Mouse (Mus musculus): ENCODE measurements around the gene Tnf.

The Tnf gene

DNA sequence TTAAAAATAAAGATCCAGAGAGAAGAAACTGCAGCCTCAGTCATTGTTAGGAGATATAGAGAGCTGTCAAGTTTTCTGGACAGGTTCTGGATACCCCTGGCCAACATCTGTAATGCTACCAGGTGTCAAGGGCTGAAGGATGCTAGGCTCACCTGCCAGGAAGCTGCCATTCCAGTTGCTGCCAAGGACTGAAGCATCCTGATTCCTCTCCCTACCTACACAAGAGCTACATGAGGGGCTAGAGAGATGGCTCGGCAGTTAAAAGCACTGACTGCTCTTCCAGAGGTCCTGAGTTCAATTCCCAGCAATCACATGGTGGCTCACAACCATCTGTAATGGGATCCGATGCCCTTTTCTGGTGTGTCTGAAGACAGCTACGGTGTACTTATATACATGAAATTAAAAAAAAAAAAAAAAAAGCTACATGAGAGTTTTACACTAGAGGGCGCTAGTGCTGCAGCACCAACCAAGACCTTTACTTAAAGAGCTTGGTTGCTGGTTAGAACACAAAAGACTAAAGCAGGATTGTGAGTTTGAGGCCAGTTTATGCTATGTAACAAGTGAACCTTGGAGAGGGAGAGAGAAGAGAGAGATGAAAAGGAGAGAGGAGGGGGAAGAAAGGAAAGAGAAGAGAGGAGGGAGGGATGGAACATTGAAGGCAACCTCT is 33.1 kb downstream of the Tnf start:
- DNase-seq: peak; percentile 45

DNA sequence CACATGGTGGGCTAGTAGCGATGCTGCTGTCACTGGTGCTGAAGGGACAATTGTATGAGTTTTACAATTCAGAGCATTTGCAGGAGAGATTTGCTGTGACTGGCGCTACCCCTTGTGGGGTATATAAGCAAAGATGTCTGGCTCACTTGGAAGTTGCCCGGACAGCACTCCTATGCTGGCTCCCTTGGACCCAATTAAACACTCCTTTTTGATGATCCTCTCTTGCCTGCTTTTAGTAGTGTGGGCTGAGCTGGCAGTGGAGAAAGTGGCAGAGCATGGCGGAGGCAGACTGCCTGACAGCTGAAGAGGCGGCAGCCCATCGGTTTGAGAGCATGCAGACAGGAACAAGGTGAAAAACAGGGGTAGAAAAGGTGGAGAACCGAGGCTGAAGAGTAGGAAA is 34.0 kb downstream of the Tnf start:
- DNase-seq: no peak

- DNase-seq: peak; percentile 80
Observed at GRCm38 (mm10) chr17:35166352-35167035, 35.3 kb downstream of the Tnf start.

GRCm38 (mm10) chr17:35165451-35166155 is 36.2 kb downstream of the Tnf start:
- no peak for DNase-seq

GRCm38 (mm10) chr17:35164568-35165450 is 37.0 kb downstream of the Tnf start, which contains the start of gene Prrc2a:
TSS of gene Prrc2a (minus strand) at chr17:35164897.
- peak; percentile 97 for DNase-seq

DNA sequence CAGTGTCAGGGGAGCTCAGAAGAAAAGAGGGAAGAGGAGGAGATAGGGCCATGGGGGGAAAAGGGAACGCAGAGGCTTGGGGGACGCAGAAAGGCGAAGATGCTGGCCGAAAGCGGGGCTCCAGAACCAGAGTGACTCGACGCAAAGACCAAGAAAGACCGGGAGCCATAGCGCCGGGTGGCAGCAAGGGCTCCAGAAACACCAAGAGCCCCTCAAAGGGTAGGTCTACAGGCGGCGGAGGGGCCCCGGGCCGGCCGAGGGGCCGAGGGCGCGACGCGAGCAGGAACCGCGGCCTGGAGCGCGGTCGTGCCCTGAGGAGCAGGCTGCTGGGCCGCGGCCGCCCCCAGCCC is 37.6 kb downstream of the Tnf start:
- no peak for DNase-seq

DNA sequence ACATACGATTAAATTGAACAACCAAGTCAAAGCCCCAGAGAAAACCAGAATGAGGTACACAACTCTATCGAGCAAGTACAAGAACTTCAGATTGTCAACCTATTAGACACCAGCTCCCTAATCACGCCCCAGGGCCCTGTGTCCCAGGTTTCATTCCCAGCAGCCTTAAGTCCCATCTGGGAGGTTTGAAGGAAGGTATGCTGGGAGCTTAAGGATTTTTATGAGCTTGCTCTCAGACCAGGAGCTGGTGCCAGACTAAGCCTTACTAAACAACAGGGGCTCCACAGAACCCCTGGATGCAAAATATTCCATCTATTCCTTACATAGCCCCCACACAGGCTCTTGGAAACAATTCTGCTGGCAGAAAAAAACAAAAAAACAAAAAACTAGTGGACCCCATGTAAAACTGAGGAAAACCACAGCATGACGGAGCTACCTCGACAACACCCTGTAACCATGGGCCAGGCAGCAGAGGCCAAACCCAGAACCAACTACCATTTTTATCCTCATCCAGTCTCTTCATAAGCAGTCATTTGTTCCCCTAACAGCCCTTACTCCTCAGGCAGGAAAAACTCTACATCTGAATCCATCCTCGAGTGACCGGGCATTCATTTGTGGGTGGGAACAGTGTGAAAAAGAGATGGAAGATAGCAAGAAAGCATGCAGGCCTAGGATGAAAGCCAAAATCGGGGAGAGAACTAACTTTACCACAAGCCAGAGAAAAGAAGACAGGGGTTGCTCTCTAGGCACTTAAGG is 38.3 kb downstream of the Tnf start:
- DNase-seq: no peak

GRCm38 (mm10) chr17:35162730-35163129 is 39.1 kb downstream of the Tnf start:
- DNase-seq: peak; percentile 49

GRCm38 (mm10) chr17:35162121-35162520 is 39.7 kb downstream of the Tnf start:
- no peak for DNase-seq

DNA sequence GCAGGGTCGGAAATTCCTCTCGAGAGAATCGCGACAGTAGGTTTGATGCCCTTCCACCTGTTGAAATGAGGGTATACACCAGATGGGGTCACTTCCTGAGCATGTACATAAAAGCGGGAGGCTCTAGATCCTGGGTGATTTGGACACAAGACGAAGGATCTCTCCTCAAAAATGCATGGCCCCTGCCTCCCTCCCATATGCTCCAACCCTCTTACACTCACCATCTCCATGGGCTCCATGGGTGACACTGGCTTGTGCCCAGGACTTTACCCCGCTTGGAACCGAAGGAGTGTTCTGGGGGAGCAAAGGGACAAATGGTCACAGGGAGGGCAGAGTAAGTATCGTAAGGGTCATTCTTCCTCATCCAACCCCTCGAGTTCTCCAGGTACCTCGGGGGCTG is 40.4 kb downstream of the Tnf start:
- DNase-seq: no peak

DNA sequence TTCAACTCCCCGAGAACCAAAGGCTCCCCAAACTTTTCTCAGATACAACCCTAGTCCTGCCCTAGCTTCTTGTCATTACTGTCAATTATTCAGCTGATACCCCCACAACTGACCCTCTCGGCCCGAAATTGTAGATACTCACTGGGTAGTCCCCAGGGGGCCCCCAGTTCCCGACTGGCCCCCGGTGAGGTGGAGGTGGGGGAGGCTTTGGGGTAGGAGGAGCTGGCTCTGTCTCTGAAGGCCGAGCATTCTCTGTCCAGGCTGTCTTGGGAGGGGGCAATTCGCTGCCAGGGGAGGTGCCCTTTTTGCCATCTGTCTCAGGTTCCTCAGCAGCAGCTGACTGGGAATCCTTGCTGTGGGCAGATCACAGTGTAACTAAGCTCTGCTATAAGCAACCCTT is 42.2 kb downstream of the Tnf start:
- DNase-seq: no peak

GRCm38 (mm10) chr17:35158850-35159593 is 42.8 kb downstream of the Tnf start:
- no peak for DNase-seq

GRCm38 (mm10) chr17:35157661-35158175 is 44.1 kb downstream of the Tnf start:
- no peak for DNase-seq

DNA sequence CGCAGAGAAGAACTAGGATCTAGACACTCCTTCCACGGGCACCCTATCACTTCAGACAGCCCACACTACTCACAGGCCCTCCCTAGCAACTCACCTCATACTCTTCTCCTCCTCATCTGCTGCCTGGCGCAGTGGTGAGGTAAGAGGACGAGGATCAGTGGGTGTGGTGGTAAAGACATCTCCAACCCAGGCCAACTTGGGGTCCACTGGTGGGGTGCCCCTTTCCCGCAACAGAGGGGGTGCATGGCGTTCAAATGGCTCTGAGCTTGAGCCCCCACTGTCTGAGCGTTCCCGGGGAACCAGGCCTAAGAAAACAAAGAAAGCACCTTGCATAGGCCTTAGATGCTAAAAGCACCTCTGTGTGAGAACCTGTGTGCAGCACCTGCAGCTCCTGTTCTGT is 44.6 kb downstream of the Tnf start:
- DNase-seq: no peak

DNA sequence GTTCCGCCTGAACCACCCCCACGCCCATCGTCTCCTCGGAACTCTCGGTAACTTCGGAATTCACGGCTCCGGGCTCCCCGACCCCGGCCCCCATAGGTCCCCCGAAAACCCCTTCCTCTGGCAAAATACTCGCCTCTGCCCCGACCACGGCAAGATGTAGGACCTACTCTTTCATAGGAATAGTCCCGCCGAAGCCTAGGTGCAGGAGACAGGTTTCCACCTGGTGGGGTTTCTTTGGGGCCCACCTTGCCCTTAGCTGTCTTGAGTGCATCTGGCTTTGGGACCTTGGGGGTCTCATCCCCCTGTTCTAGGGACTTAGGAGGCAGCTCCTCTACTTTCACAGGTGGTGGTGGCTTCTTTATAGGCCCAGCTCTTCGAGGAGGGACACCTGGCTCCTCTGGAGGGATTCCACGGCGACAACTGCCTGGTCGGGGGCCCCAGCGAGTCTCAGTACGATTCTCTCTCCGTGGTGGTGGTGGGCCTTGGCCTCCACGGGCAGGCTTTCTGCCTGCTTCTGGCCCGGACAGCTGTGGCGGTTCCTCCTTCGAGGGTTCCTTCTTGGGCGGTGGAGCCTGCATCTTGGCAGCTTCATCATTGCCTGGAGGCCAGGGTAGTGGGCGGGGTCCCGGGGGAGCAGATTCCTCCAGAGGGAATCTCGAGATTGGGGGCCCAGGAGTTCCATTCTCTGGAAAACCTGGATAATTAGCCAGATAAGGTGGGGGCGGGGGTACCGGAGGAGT is 45.2 kb downstream of the Tnf start:
- no peak for DNase-seq

- DNase-seq: no peak
Observed at GRCm38 (mm10) chr17:35155451-35155850, 46.4 kb downstream of the Tnf start.

GRCm38 (mm10) chr17:35154616-35155015 is 47.2 kb downstream of the Tnf start:
- DNase-seq: no peak

- no peak for DNase-seq
Observed at GRCm38 (mm10) chr17:35153931-35154330, 47.9 kb downstream of the Tnf start.

- DNase-seq: no peak
Observed at GRCm38 (mm10) chr17:35153077-35153476, 48.7 kb downstream of the Tnf start.

DNA sequence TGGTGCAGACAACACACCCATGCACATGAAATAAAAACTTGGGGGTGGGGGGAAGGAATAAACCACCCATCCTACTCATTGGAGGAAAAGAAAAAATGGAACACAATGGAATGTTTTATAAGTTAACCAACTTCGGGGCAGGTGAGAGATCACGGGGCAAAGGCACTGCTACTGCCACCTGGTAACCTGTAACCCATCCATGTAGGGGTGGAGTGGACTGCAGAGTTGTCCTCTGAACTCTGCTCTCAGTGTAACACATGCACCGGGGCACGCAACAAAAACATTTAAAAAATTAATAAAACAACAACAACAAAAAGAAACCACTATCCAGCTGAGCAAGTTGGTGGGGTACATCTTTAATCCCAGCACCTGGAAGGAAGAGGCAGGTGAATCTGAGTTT is 49.7 kb downstream of the Tnf start:
- DNase-seq: no peak
